Mouse (Mus musculus) MEL (cell line): ENCODE results near the gene Sdhc. TPM values are rescaled to one million over a fixed set of nuclear protein-coding genes. Genes with fewer than 3 reads are reported as not detected.
A peak's percentile ranks its signal among the peaks of the same experiment; 100 is the strongest.

ENCODE experiments used
- DNase-seq: peaks from one replicate; pipeline ENCODE4 v3.0.0; 2011; ENCODE audit warnings: low read depth, low spot score
- H3K27ac ChIP-seq: 2 replicates; pipeline ENCODE4 v1.5.1; 2012; ENCODE audit warnings: low read depth, mild to moderate bottlenecking, control low read depth, low read length, moderate library complexity; ENCODE audit not compliant: control insufficient read depth
- H3K27me3 ChIP-seq, 2 experiments: fragments of 150-350 bp in 1 of 2; sonication (generic) in 1 of 2; 2 replicates each; pipeline ENCODE4 v1.6.1; 2012; ENCODE audit warnings: low read length in 2 of 2, mild to moderate bottlenecking in 2 of 2, improper control_type of control experiment in 1 of 2, moderate library complexity in 1 of 2; ENCODE audit not compliant: insufficient read depth in 2 of 2, control insufficient read depth in 1 of 2
- H3K36me3 ChIP-seq, 2 experiments: 2 replicates each; pipeline ENCODE4 v1.6.1; 2012 to 2014; ENCODE audit warnings: low read length in 2 of 2, improper control_type of control experiment in 1 of 2, inconsistent platforms in 1 of 2, mild to moderate bottlenecking in 1 of 2; ENCODE audit not compliant: insufficient read depth in 2 of 2, control insufficient read depth in 1 of 2
- H3K4me1 ChIP-seq, 2 experiments: fragments of 150-350 bp in 1 of 2; sonication (generic) in 1 of 2; 2 replicates each; pipeline ENCODE4 v1.6.1; 2012; ENCODE audit warnings: low read length in 2 of 2, improper control_type of control experiment in 1 of 2, mild to moderate bottlenecking in 1 of 2; ENCODE audit not compliant: insufficient read depth in 2 of 2, control insufficient read depth in 1 of 2
- H3K4me3 ChIP-seq, 2 experiments: fragments of 150-350 bp in 1 of 2; sonication (generic) in 1 of 2; 2 replicates each; pipeline ENCODE4 v1.5.1; 2012; ENCODE audit warnings: low read depth in 2 of 2, low read length in 2 of 2, mild to moderate bottlenecking in 2 of 2, moderate library complexity in 2 of 2, control low read depth in 1 of 2, improper control_type of control experiment in 1 of 2; ENCODE audit not compliant: control insufficient read depth in 1 of 2, insufficient read depth in 1 of 2
- H3K79me2 ChIP-seq: 2 replicates; pipeline ENCODE4 v1.6.1; 2012; ENCODE audit warnings: mild to moderate bottlenecking, low read length, moderate library complexity; ENCODE audit not compliant: control insufficient read depth, poor library complexity, insufficient read depth
- H3K9ac ChIP-seq: 2 replicates; pipeline ENCODE4 v1.6.1; 2012; ENCODE audit warnings: low read depth, mild to moderate bottlenecking, control low read depth, low read length, moderate library complexity; ENCODE audit not compliant: control insufficient read depth, poor library complexity, severe bottlenecking
- H3K9me3 ChIP-seq: fragments of 150-350 bp; sonication (generic); replicated peaks from 2 replicates; pipeline ENCODE4 v1.6.1; 2012; ENCODE audit warnings: mild to moderate bottlenecking, low read length, improper control_type of control experiment, moderate library complexity; ENCODE audit not compliant: insufficient read depth
- BHLHE40 ChIP-seq: IDR thresholded peaks from 2 replicates; pipeline ENCODE4 v1.6.1; 2012; ENCODE audit warnings: low read depth, mild to moderate bottlenecking, inconsistent platforms, low read length, improper control_type of control experiment, borderline replicate concordance
- CHD1 ChIP-seq: IDR thresholded peaks from 2 replicates; pipeline ENCODE4 v1.6.1; 2012; ENCODE audit warnings: low read depth, mild to moderate bottlenecking, inconsistent platforms, low read length, improper control_type of control experiment
- CHD2 ChIP-seq: IDR thresholded peaks from 2 replicates; pipeline ENCODE4 v1.6.1; 2011; ENCODE audit warnings: low read length, improper control_type of control experiment
- ELF1 ChIP-seq: IDR thresholded peaks from 2 replicates; pipeline ENCODE4 v1.6.1; 2014; ENCODE audit warnings: low read depth, mild to moderate bottlenecking, inconsistent platforms, low read length, improper control_type of control experiment, moderate library complexity
- EP300 ChIP-seq, 2 experiments: IDR thresholded peaks; 2 replicates each; pipeline ENCODE4 v1.6.1; 2011; ENCODE audit warnings: improper control_type of control experiment in 2 of 2, low read length in 2 of 2, low read depth in 1 of 2, mild to moderate bottlenecking in 1 of 2
- JUND ChIP-seq: IDR thresholded peaks from 2 replicates; pipeline ENCODE4 v1.6.1; 2011; ENCODE audit warnings: low read depth, mild to moderate bottlenecking, improper control_type of control experiment, low read length
- KAT2A ChIP-seq: conservative IDR thresholded peaks from 2 replicates; pipeline ENCODE4 v1.6.1; 2012; ENCODE audit warnings: low read depth, low read length, improper control_type of control experiment, inconsistent platforms
- MAX ChIP-seq: IDR thresholded peaks from 2 replicates; pipeline ENCODE4 v1.6.1; 2011; ENCODE audit warnings: low read length, improper control_type of control experiment
- MAZ ChIP-seq: IDR thresholded peaks from 2 replicates; pipeline ENCODE4 v1.6.1; 2012; ENCODE audit warnings: low read depth, mild to moderate bottlenecking, inconsistent platforms, low read length, improper control_type of control experiment
- MXI1 ChIP-seq: IDR thresholded peaks from 2 replicates; pipeline ENCODE4 v1.6.1; 2011; ENCODE audit warnings: mild to moderate bottlenecking, low read depth, low read length, improper control_type of control experiment
- MYB ChIP-seq: IDR thresholded peaks from 2 replicates; pipeline ENCODE4 v1.6.1; 2011; ENCODE audit warnings: mild to moderate bottlenecking, low read depth, low read length, improper control_type of control experiment
- MYC ChIP-seq: IDR thresholded peaks from 2 replicates; pipeline ENCODE4 v1.6.1; 2011; ENCODE audit warnings: low read depth, mild to moderate bottlenecking, low read length, improper control_type of control experiment, moderate library complexity
- NRF1 ChIP-seq: IDR thresholded peaks from 2 replicates; pipeline ENCODE4 v1.6.1; 2014; ENCODE audit warnings: low read depth, mild to moderate bottlenecking, inconsistent platforms, low read length, improper control_type of control experiment, moderate library complexity; ENCODE audit not compliant: poor library complexity, insufficient read depth, severe bottlenecking
- POLR2AphosphoS5 ChIP-seq: IDR thresholded peaks from 2 replicates; pipeline ENCODE4 v1.6.1; 2012; ENCODE audit warnings: low read depth, borderline replicate concordance, mild to moderate bottlenecking, inconsistent platforms, low read length, moderate library complexity, mixed read lengths
- RAD21 ChIP-seq: IDR thresholded peaks from 2 replicates; pipeline ENCODE4 v1.6.1; 2011; ENCODE audit warnings: mild to moderate bottlenecking, low read depth, low read length, improper control_type of control experiment
- RCOR1 ChIP-seq: IDR thresholded peaks from 2 replicates; pipeline ENCODE4 v1.6.1; 2012; ENCODE audit warnings: low read depth, mild to moderate bottlenecking, inconsistent platforms, low read length, improper control_type of control experiment
- SIN3A ChIP-seq: IDR thresholded peaks from 2 replicates; pipeline ENCODE4 v1.6.1; 2012; ENCODE audit warnings: low read length, improper control_type of control experiment, inconsistent platforms
- TCF12 ChIP-seq: IDR thresholded peaks from 2 replicates; pipeline ENCODE4 v1.6.1; 2014; ENCODE audit warnings: low read depth, mild to moderate bottlenecking, inconsistent platforms, low read length, improper control_type of control experiment, moderate library complexity
- USF1 ChIP-seq: IDR thresholded peaks from 2 replicates; pipeline ENCODE4 v1.6.1; 2014; ENCODE audit warnings: low read depth, mild to moderate bottlenecking, inconsistent platforms, low read length, improper control_type of control experiment, moderate library complexity
- ZKSCAN1 ChIP-seq: IDR thresholded peaks from 2 replicates; pipeline ENCODE4 v1.6.1; 2012; ENCODE audit warnings: low read depth, mild to moderate bottlenecking, inconsistent platforms, low read length, improper control_type of control experiment, moderate library complexity
- ZNF384 ChIP-seq: IDR thresholded peaks from 2 replicates; pipeline ENCODE4 v1.6.1; 2012; ENCODE audit warnings: low read depth, mild to moderate bottlenecking, inconsistent platforms, low read length, improper control_type of control experiment
- polyA plus RNA-seq, 2 experiments: library from polyadenylated mRNA; stranded (reverse) in 1 of 2; unstranded in 1 of 2; fragments of >175 nt in 1 of 2; fragments of >200 nt in 1 of 2; gene quantifications; 2 replicates each; pipeline versions ENCODE4 v1.2.1 to v1.2.4; 2012; ENCODE audit warnings: low replicate concordance in 2 of 2, low read depth in 1 of 2; ENCODE audit not compliant: insufficient read length in 2 of 2, insufficient read depth in 1 of 2, missing spikeins in 1 of 2
- total RNA-seq: library from RNA; depleted of rRNA; stranded (reverse); fragments of 300-350 nt; gene quantifications from 2 replicates; pipeline ENCODE4 v1.2.3, GENCODE M21; 2012

The Sdhc gene
- total and polyA plus RNA-seq, 3 experiments = 79.4 to 224 TPM; not detected in 1

DNA sequence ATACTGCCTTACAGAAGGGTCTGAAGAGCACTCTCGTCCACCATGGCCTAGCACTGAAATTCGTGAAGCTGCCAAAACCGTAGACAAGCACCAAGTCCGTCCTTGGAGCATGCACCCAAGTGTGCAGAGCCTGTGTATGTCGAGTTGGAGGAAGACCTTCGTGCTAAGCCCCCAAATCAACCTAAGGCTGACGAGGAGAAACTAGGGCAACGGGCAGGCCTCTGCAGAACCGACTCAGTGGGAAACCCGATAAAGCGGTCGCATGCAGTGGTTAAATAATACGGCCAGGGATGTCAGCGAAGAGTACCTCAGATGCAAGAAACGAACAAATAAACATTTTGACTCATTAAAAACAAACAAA lies 39.8 kb downstream of the Sdhc start:
- H3K27me3 ChIP-seq = no peaks in the 10 kb centered on the region
- peak overlapping the region; percentile 53 to 58 for H3K4me3 ChIP-seq
- H3K36me3 ChIP-seq = peaks cover 0 to 12% of the 10 kb centered on the region in 2 experiments; a peak in 2 of 4 replicates
- no peak for DNase-seq
- H3K79me2 ChIP-seq = no peaks in the 10 kb centered on the region; the same call in 1 of the 2 replicates
- no peaks in the 10 kb centered on the region for H3K9me3 ChIP-seq
- H3K27ac ChIP-seq = peak overlapping the region; percentile 52
- TF ChIP-seq CHD2 (no peak), MAZ (no peak), MYB (no peak)
- peak overlapping the region; percentile 67 for H3K9ac ChIP-seq
- peaks cover 4 to 13% of the 10 kb centered on the region in 2 experiments for H3K4me1 ChIP-seq

DNA sequence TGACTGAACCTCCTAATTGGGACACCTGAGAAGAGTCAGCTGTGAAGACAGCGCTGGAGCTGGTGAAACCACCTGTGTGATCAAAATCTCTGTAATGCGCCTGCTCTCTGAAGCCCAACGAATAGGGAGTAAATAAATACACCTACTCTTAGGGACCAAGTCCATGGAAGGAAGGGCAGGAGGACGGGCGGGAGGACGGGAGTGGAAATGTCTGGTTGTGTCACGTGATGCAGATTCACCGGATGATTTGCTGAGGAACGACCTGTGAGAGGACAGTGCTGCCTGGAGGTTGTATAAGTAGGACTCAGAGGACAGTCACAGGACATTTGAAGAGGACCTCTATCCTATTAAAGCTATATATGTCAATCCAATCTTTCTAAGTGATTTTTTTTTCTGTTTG lies 40.8 kb downstream of the Sdhc start:
- Histone ChIP-seq H3K79me2 (no peaks in the 10 kb centered on the region; the same call in 1 of the 2 replicates), H3K4me1 (peaks cover 4 to 5% of the 10 kb centered on the region in 2 experiments; a peak in 3 of 4 replicates), H3K9me3 (no peaks in the 10 kb centered on the region), H3K27ac (no peak overlapping the region), H3K36me3 (peaks cover 0 to 8% of the 10 kb centered on the region in 2 experiments; a peak in 2 of 4 replicates), H3K4me3 (no peak overlapping the region), H3K27me3 (no peaks in the 10 kb centered on the region), H3K9ac (no peak overlapping the region)
- DNase-seq = no peak
- TF ChIP-seq SIN3A = no peak
- no peak for TF ChIP-seq RCOR1
- no peak for TF ChIP-seq ZKSCAN1
- TF ChIP-seq KAT2A = no peak
- no peak for TF ChIP-seq NRF1
- no peak for TF ChIP-seq RAD21
- TF ChIP-seq USF1 = peak; percentile 46; the same call in 1 of the 2 replicates

DNA sequence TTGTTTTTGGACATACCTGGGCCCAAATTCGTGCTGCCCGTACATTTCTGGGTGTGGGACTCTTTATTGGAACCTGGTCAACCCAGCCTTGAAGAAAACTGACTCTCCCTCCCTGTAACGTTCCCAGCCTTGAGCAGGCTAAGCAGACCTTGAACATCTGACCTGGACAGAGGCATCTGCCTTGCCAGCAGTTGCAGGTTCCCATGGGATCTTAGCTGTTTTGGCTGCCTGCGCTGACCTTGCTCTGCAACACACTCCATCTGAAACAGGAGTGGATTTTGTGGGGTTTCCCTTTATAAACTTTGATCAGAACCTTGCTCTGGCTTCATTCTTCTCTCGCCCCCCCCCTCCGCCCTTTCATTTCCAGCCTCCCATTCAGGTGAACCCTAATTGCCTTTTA lies 45.2 kb downstream of the Sdhc start:
- no peak overlapping the region for H3K27ac ChIP-seq
- no peak for DNase-seq
- no peaks in the 10 kb centered on the region for H3K9me3 ChIP-seq
- TF ChIP-seq ELF1 (no peak), KAT2A (no peak), ZNF384 (no peak), ZKSCAN1 (no peak), EP300 (IDR thresholded peaks at IDR 0.05; ENCODE audit: low read depth in 1 of 2, low read length in 2 of 2) (no peak), TCF12 (no peak), POLR2AphosphoS5 (no peak), BHLHE40 (no peak), JUND (no peak), CHD1 (no peak), RCOR1 (no peak), MAX (no peak), MYC (no peak), USF1 (no peak), MXI1 (no peak)
- H3K79me2 ChIP-seq = no peaks in the 10 kb centered on the region; the same call in 1 of the 2 replicates
- H3K4me3 ChIP-seq = no peak overlapping the region
- H3K27me3 ChIP-seq = no peaks in the 10 kb centered on the region
- H3K36me3 ChIP-seq = peaks cover 0 to 4% of the 10 kb centered on the region in 2 experiments; a peak in 2 of 4 replicates
- H3K9ac ChIP-seq = no peak overlapping the region
- peaks cover 0 to 2% of the 10 kb centered on the region in 2 experiments; a peak in 1 of 4 replicates for H3K4me1 ChIP-seq
